Mouse (Mus musculus): ENCODE data around the gene Pxk. TPM values are rescaled to one million over a fixed set of nuclear protein-coding genes. Genes with fewer than 3 reads are reported as not detected.
A peak's percentile ranks its signal among the peaks of the same experiment; 100 is the strongest.

Pxk gene
- total RNA-seq, 2 experiments from 2014 or later: 4.8 to 6.7 TPM

DNA sequence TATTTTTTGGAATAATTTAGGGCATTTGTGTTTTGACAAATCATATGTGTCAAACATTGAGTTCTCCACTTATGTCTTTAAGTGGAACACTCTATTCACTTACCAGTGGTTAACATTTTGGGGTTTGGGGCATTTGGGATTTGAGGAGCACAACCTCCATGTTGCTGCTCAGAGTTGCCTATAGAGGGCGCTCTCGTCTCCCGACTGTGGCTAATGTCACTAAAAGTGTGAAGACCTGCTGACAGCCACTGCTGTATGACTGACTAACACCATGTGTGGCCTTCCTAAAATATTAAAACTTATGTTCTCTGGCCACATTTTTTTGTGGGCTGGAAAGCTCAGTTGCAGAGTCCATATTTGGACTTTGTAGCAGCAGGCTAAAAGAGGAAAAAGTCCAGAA is 85.3 kb downstream of the Pxk start:
- no peak for ATAC-seq (replicated peaks; ENCODE audit: low FRiP score, low TSS enrichment, poor library complexity, severe bottlenecking)

DNA sequence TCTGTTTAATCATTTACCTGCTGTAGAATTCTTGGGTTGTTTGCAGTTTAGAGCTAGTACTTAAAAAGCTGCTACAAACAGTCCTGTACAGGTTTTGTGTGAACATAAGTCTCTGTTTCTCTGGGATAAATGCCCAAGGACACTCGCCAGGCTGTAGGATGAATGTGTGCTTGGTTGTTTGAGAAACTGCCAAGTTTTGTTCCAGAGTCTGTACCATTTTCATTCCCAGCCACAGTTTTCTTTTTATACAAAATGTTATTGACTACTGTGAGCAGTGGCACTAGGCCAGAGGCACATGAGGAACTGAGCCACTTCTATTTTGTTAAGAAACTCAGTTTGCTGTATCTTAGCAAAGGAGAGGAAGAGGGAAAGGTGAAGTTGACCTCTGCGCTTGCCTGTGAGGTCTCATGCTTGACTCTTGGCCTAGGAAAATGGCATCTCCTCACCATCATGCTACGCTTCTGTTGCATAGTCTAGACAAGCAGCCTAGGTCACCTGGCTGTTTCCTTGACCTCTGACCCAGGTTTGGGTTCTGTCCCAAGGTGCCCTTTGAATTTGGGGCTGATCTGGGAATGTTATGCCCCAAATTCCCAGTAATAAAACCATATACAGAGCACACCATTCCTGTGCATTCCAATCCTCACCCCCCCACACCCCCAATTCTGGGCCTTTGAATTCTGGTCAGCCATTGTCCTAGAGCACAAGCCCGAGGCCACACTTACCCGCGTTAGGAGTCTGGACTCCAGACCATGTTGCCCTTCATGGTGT is 88.5 kb downstream of the Pxk start:
- ATAC-seq (replicated peaks; ENCODE audit: low FRiP score, low TSS enrichment, poor library complexity, severe bottlenecking): no peak

DNA sequence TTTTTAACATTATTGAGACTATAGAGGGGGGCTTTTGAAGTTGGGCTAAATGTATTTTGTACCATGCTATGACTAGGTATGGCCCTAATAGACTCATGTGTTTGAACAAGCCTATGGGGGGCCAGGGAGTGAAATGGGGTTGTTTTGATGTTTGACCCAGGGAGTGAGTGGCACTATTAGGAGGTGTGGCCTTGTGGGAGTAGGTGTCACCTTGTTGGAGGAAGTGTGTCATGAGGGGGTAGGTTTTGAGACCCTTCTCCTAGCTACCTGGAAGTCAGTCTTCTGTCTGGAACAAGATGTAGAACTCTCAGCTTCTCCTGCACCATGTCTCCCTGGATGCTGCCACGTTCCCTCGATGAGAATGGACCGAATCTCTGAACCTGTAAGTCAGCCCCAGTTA is 92.5 kb downstream of the Pxk start:
- no peak for ATAC-seq (replicated peaks; ENCODE audit: low FRiP score, low TSS enrichment, poor library complexity, severe bottlenecking)

DNA sequence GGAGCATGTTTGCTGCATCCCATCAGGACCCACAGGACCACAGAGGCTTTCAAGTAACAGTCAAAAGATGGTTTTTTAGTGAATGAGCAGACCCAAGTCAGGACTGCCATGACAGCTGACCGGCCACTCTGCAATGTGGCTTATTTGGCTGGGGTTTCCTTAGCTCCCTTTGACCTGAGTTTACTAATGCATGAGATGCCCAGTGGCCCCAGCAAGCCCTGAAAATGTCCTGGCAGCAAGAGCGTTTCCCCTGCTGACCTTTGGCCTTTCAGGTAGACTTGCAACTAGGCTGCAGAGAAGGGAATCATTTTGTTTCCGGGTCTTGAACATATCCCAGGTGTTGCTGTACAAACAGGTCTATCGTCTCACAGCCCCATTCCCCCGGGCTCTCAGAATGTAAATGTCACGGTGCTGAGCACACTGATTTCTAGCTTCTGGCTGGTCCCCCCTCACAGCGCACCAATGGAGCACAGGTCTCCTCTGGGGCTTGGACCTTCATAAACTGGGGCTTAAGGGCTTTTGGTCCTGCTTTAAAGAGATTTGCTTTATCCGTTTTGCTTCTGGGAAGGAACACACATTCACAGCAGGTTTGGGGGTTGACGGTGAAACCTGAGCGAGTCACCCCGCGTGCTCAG is 93.4 kb downstream of the Pxk start:
- ATAC-seq (replicated peaks; ENCODE audit: low FRiP score, low TSS enrichment, poor library complexity, severe bottlenecking): no peak

DNA sequence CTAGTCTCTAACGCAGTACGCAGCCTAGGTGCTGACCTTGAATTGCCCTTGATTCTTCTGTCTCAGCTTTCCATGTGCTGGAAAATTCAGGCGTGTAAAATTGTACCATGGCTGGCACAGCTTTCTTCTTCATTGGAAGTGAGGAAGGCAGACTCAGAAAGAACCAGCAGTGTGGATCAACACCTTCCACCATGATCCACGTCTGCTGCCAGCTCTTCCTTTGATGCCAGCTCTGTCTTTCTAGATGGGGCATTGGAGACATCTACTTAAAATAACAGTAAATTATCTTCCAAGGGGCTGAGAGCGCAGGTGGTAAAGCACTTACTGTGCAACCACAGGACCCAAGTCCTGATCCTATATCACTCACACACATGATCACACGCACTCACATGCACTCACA is 94.7 kb downstream of the Pxk start:
- no peak for ATAC-seq (replicated peaks; ENCODE audit: low FRiP score, low TSS enrichment, poor library complexity, severe bottlenecking)

DNA sequence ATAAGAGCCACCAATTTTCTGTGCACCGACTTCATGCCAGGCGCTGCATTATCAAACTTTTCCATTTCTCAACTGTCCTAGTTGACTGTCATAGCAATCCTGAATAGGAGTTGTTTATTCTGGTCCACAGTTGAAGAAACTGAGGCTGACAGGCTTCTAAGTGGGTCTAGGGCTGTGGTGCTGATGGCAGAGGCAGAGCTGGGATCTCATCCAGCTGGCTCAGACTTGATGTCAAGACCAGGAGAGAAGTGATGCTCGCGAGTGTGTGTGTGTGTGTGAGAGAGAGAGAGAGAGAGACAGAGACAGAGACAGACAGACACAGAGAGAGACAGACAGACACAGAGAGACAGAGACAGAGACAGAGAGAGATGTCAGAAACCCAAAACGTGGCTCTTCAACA is 102.8 kb downstream of the Pxk start:
- no peak for ATAC-seq (replicated peaks; ENCODE audit: low FRiP score, low TSS enrichment, poor library complexity, severe bottlenecking)

DNA sequence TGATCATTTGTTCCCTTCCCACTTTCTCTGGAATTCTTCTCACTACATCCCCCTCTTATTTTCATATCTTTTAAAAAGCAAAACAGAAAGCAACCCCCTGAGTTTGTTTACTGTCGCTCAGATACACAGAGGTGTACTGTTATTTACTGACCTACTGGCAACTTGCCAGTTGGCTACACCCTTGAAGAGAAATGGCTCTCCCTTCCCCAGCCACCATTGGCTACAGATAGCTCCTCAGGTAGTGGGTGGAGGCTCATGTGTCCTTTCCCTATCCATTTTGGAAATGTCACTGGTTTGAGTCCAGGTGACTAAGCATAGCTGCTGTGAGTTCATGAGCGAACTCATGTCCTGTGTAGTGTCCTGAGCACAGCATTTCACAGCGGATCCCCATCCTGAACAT is 103.7 kb downstream of the Pxk start:
- ATAC-seq (replicated peaks; ENCODE audit: low FRiP score, low TSS enrichment, poor library complexity, severe bottlenecking): no peak

DNA sequence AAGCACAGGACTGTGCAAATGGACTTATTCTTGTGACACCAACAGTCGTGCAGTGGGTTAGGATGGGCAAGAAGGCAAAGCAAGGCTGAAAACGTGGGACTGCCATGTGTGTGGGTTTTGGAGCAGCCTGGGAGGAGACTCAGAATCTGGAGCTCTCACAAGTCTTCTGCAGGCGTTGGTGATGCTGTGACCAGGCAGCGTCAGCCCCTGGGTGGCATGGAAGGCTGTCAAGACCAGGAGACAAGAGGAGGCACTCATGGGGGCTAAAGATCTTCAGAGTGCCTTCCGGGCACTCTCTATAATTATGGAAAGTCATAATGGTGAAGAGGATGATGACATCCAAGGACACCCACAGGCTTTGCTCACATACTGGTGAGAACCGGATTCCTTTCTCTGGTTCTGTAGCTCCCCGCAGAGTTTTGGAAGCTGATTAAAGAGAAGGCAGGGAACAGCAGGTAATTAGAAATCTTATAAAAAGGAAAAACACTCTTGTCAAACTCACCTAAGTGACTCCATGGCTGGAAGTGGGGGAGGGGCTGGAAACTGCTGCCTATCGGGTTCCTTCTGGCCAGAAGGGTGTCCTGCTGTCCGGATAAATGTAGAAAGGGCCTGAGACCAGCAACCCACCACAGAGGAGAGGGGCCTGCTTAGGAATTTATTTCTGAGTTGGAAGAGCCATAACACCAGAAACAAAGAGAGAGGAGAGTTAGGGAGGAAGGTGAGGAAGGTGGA is 108.3 kb downstream of the Pxk start:
- no peak for ATAC-seq (replicated peaks; ENCODE audit: low FRiP score, low TSS enrichment, poor library complexity, severe bottlenecking)

DNA sequence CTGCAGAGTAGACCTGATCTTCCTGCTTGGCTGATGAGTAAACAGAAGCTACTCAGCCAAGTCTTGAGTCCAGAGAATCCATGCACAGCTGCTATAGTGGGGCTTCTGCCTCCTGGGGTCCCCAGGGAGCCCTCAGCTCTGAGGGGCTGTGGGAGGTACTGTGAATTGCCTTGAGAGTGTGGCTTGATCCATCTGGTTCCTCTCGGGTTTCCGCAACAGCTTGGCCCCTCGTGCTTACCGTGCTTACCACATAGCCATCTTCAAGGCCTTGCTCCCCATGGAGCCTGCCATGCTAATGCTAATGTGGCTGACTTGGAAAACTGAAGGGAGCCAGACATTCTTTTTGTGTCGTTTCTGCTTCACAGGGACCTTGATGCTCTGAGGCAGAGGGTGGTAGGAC is 109.1 kb downstream of the Pxk start:
- ATAC-seq (replicated peaks; ENCODE audit: low FRiP score, low TSS enrichment, poor library complexity, severe bottlenecking): no peak

DNA sequence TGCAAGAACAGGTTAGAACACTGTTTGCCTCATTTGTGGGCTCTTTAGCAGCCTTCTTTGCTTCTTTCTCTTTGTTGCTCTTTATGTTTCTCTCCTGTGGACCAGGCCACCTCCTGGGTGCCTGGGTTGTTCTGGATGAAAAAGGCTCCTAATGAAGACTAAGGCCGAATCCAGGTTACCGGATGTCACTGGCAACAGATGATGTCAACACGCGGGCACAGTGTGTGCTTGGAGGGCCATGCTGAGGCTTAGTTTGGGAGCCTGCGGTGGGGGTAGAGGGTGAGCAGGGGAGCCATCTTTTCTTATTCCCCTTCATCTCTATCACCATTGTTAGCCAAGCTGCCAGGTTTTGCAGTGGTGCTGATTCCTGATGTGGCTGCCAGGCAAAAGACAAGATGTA is 109.5 kb downstream of the Pxk start:
- ATAC-seq (replicated peaks; ENCODE audit: low FRiP score, low TSS enrichment, poor library complexity, severe bottlenecking): no peak

DNA sequence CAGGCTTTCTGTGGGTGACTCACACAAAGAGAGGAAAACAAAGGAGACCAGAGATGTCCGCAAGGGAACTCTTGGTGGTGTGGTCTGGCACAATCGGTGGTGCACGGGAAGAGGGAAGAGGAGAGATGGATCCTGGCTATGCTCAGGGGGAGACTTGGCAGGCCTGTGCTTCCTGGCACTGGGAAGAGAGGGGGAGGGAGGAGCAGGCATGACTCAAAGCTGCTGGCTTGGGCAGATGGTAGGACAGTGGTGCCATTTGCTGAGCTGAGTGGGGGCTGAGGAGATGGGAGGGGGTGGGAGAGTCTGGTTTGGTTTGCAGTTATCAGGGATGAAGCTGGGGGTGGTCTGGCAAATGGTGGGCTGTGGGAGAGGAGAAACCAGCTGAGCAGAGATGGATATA is 110.9 kb downstream of the Pxk start:
- no peak for ATAC-seq (replicated peaks; ENCODE audit: low FRiP score, low TSS enrichment, poor library complexity, severe bottlenecking)

DNA sequence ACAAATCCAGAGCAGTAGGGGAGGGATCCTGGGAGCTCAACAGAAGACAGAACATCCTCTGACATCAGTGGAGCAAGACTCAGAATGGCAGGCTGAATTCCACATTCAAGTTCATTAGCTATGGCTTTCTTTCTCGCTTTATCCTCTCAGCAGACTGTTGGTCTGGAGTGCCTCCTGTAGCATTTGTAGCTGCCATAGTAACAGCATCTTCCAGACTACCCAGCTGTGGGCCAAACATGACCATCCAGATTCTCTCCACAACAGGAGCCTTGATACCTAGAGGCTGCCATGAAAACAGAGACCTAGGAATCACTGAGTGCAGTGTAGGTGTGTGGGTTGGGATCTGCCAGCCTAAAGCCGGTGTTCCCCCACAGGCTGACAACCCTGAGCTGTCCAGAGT is 111.9 kb downstream of the Pxk start:
- ATAC-seq (replicated peaks; ENCODE audit: low FRiP score, low TSS enrichment, poor library complexity, severe bottlenecking): no peak

DNA sequence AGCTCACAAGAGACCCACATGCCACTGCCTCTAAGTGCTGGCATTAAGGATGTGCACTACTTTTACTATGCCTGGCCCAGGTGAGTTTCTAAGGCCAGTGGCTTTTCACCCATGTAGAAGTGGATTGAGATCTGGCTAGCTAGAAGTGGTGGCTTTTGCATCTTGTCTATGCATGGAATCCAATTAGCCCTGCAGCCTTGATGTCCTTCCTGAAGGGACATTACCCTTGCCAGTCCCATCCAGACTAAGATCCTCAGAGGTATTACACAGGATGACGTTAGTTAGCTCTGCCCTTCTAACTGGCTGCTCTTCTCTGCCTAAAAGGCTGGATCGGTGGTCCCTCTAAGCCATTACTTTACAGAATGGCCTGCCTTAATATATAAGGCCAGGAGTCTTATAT is 115.0 kb downstream of the Pxk start:
- no peak for ATAC-seq (replicated peaks; ENCODE audit: low FRiP score, low TSS enrichment, poor library complexity, severe bottlenecking)

DNA sequence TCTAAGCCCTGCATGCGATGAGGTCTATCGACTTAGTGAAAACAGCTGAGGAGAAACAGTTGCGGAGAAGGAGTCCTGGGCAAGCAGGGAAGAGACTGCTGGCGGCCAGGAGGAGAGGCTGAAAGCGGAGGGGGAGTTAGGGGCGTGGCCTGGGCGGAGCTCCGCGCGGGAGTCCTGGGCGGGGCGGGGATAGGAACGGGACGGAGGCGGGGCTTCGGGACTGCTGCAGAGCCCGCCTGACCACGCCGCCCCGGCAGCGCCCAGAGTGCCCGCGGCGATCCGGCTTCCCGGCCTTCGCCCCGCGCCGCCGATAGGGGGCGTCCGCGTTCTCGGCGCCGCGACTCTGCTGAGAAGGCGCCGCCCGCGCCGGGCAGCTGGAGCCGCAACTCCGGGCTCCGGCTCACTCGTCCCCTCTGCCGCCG is 115.8 kb downstream of the Pxk start, which contains the start of gene Kctd6:
Gene Kctd6, plus strand, starts transcription at position 338 of the 422 bp plus-strand sequence.
- ATAC-seq (replicated peaks; ENCODE audit: low FRiP score, low TSS enrichment, poor library complexity, severe bottlenecking): peak; percentile 98

Other genes starting within 250 kb of the Pxk start
- gene Gm45521, start 140.9 kb upstream of the Pxk start, total RNA-seq (2014; fragmentation: Nextera tagmentation): not detected in 2 replicates
- gene Gm45521, start 140.9 kb upstream of the Pxk start, total RNA-seq (2017): not detected in 2 replicates
- not detected in 2 replicates for gene Dnase1l3, start 103.6 kb upstream of the Pxk start, total RNA-seq (2014; fragmentation: Nextera tagmentation)
- gene Dnase1l3, start 103.6 kb upstream of the Pxk start, total RNA-seq (2017): not detected in 2 replicates
- 0.24 and 0.42 TPM in 2 replicates for gene Abhd6, start 95.3 kb upstream of the Pxk start, total RNA-seq (2014; fragmentation: Nextera tagmentation)
- gene Abhd6, start 95.3 kb upstream of the Pxk start, total RNA-seq (2017): 0.99 TPM in 1 of 2 replicates, not detected in the other
- gene Rpp14, start 17.8 kb upstream of the Pxk start, total RNA-seq (2014; fragmentation: Nextera tagmentation): 33.0 and 33.6 TPM in 2 replicates
- 76.5 and 88.3 TPM in 2 replicates for gene Rpp14, start 17.8 kb upstream of the Pxk start, total RNA-seq (2017)
- gene Pdhb, start 74.8 kb downstream of the Pxk start, total RNA-seq (2014; fragmentation: Nextera tagmentation): 108 and 124 TPM in 2 replicates
- gene Pdhb, start 74.8 kb downstream of the Pxk start, total RNA-seq (2017): 177 and 210 TPM in 2 replicates
- 9.3 and 10.7 TPM in 2 replicates for gene Kctd6, start 115.9 kb downstream of the Pxk start, total RNA-seq (2014; fragmentation: Nextera tagmentation)
- gene Kctd6, start 115.9 kb downstream of the Pxk start, total RNA-seq (2017): 5.5 and 8.1 TPM in 2 replicates
- gene Acox2, start 161.1 kb downstream of the Pxk start, total RNA-seq (2014; fragmentation: Nextera tagmentation): not detected in 2 replicates
- gene Acox2, start 161.1 kb downstream of the Pxk start, total RNA-seq (2017): not detected in 2 replicates
- gene Fam107a, start 219.8 kb downstream of the Pxk start, total RNA-seq (2014; fragmentation: Nextera tagmentation): not detected in 2 replicates
- not detected in 2 replicates for gene Fam107a, start 219.8 kb downstream of the Pxk start, total RNA-seq (2017)